Mouse (Mus musculus) heart, adult 9 months (tissue): ENCODE measurements around the gene Slc38a2.

Source experiments
- DNase-seq, 2 experiments: peaks; one replicate each; pipeline ENCODE4 v3.0.0; 2022; ENCODE audit warnings: low spot score in 2 of 2

Gene Slc38a2

DNA sequence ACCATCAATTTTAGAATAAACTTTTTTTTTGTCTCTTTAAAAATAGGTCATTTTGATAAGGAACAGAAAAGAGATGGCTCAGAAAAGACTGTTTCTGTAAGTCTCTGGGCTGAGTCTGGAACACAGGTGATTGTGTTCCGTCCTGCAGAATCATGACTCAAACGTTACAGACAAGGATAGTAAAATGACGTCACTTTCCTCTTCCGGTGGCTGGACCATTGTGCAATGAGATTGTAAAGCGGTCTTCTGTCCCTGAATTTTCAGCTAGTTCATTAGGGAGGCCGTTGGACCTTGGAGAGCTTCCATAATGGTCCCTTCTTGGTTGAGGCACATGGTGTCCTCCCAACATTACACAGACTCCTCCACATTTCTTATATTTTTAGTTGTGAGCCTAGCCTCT, 29.8 kb downstream of the Slc38a2 start:
- no peak for DNase-seq

DNA sequence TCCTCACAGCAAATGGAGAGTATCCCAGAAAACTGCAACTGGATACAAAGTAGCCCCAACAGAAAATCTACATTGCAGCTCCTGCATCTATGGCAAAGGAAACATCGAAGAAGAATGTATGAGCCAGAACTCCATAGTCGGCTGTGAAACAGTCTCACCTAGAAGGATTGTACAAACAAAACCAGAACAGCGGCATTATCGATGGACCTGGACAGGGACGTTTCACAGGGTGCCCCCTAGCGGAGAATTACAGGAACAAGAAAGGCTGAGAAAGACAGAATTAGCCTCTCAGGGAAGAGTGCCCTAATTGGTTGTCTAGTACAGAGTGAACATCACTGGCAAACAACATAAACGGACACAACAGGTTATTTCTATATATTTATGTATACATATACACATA, 32.9 kb downstream of the Slc38a2 start:
- DNase-seq = peak; percentile 36 to 66

DNA sequence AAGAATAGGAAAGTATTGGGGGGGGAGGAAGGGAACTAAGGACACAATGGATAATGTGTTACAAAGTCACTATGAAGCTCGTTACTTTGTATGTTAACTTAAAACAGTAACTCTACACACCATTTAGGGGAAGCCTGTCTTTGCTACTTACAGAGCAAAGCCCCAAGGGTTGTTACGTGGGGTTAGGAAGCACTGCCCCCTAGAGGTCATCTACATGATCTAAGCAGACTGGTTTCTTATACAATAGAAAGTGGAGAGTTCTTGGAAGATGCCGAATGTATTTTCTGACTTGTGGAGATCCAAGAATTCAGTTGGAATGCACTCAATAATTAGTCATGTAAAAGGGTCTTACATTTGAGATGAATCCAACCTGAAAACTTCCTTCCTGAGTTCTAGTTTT, 33.6 kb downstream of the Slc38a2 start:
- peak; percentile 51 to 82 for DNase-seq

- DNase-seq = no peak
Measured at GRCm38 (mm10) chr15:96660590-96661141, 38.9 kb downstream of the Slc38a2 start.

DNA sequence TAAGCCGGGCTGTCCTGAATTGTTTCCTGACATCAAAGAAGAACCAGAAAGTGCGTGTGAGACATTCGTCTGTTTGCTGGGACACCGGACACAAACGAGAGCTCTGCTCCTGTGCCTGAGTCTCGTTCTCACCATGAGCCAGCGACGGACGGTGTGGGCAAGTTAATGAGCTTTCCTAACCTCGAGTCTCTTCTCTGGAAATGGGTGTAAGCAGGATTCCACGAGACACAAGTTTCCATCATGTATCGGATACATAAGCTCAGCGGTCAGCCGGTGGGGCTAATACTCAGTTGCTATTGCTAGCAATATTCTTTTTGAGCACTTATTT, 41.3 kb downstream of the Slc38a2 start:
- DNase-seq = no peak

DNA sequence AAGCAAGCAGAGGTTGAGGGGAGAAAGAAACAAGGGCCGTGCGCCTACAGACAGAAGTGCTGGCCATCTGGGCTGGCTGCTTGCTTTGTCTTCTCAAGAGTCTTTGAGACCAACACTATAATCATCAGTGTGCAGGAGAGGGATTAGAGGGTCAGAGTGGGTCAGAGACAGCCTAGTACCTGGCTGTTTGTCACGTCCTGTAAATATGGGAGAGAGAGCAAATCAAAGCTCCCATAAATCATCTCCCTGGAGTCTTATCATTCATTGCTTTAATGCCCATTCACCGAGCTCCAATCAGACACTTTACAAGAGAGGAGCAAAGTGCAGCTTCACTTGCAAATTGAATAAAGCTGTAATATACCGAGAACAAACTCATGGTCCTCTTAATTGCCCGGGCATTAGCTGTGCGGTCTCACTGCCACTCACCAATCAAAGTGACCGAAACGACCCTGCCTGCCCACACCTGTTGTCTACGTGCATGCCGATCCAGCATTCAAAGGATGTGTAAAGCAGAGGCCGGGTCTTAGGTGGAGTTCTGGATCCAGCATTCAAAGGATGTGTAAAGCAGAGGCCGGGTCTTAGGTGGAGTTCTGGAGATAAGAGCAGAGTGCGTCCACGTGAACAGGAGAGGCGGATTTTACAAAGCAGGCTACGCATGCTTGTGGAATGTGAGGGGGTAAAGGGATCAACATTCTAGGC, 41.8 kb downstream of the Slc38a2 start:
- DNase-seq = no peak

DNA sequence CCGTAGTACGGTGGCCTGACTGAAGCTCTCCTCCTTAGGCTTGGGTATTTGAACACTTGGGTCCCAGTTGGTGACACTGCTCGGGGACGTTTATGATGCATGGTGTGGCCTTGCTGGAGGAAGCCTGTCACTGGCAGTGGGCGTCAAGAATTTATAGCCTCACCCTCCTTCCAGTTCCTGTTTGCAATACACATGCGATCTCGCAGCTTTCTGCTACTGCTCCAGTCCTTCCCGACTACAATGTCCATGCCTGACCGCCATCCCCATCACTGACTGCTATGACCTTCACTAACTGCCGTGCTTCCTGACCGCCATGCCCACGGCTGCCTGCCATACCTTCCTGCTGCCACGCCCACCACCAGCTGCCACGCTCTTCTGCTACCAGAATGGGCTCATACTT, 44.0 kb downstream of the Slc38a2 start:
- no peak for DNase-seq

DNA sequence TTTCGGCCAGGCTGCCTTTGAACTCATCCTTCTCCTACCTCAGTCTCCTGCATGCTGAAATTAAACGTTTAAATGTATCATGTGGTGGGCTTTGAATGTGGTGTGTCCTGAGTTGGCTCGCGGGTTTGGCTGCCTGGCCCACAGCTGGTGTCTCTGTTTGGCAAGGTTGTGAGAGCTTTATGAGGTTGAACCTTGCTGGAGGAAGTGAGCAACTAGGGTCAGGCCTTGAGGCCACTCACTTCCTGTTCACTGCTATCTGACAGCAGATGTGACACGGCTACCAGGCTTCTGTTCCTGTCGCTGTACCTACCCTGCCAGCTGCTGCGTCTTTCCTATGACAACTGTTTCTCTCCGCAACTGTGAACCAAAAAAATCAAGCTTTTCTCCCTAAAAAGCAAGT, 44.8 kb downstream of the Slc38a2 start:
- DNase-seq = peak in 1 of 2 experiments; percentile 29

GRCm38 (mm10) chr15:96653011-96653410, 46.5 kb downstream of the Slc38a2 start:
- DNase-seq = no peak

- no peak for DNase-seq
Measured at GRCm38 (mm10) chr15:96652531-96652930, 47.0 kb downstream of the Slc38a2 start.

- DNase-seq = no peak
Measured at GRCm38 (mm10) chr15:96647376-96647775, 52.2 kb downstream of the Slc38a2 start.

DNA sequence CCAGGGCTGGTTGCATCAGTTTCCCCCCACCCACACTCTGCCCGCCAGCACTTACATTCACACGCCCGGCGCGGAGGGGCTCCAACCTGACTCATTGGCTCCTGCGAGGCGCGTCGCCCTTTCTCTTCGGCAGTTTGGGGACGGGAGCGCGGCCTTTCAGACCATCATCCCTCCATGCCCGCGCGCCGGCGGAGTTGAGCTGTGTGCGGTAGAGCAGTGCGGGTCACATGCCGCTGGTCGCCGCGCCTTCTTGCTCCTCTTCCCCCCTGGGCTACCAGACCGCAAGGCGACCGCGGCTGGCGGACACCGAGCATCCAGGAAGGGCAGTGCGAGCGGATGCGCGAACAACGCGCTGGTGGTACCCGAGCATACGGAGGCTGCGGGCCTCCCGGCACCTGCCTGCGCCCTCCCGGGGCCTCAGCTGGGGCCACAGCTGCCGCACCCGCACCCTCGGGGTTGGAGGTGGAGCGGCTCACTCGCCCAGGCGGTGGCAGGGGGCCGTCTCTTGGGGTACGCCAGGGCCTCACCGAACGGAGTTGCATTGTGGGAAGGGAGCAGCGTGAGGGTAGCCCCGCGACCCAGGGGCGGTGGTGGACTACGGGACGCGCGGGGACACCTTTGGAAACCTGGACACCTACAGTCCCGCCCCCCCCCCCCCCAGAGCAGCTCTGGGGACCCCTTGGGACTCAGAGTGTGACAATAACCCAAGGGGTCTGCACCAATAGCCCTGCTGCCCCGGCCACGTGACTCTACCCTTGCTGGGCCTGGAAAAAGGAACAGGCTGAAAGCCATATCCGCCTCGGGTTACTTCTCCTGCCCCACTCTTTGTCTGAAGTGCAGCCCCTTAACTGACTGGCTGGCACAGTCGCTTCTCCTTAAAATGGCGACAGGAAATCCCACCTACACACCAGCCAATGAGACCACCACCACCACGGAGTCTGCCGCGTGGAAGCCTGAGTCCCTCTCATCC, 56.8 kb downstream of the Slc38a2 start, which contains the start of gene Slc38a1:
TSS of gene Slc38a1 (minus strand) at position 478 of the 970 bp plus-strand sequence.
- peak in 1 of 2 experiments; percentile 20 for DNase-seq

DNA sequence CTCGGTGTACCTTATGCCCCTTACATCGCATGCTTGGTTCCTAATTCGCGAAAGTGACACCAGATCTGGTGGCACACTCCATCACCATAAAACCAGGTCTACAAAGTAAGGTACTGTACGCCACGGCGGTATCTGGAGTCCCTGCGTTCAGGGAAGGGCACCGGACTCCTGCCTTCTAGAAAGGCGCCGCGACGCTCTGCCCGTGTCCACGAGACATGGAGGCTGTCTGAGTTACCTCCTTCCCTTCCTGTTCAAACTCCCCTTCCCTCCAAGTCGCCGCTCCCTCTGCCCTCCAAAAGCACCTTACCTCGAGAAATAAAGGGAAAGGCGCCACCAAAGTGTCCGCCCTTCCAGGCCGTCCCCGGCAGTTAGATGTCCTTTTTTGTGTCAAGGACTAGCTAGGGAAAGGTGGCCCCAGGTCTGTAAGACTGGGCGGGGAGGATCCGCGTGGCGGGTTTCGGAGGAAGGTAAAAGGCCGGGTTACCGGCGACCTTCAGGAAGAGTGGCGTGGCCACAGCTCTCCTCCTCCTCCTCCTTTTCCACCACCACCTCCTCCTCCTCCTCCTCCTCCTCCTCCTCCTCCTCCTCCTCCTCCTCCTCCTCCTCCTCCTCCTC, 57.6 kb downstream of the Slc38a2 start:
- DNase-seq = no peak

DNA sequence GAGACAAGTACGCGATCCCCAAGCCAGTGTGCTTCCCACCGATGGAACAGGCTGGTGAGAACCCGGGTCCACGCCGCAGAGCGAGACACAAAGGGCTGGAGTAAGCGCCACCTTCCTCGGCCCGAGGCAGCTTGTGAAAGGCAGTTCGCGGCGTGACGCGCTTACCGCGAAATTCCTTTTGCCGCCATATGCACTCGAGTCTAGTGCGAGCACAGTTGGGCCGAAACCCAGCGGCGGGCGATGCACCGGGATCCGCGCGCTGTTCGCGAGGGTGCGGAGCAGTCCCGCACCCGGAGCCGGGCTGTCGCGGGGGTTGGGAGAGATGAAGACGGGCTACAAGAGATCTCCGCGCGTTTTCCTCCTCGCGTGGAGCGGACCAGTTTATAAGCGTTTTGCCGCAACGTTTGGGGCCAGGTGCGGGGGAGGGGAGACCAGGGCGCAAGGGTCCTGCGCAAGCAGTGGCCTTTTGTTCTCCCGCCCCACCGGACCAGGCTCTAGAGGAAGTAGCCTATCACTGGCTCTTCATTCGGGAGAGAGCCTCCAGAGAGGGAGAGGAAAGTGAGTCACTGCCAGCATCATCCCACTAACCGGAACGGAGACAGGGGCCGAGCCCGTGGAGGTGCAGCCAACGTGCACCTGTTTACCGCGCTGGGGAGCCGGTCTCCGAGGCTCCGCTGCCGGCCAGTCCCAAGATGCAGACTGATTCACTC, 58.3 kb downstream of the Slc38a2 start:
- peak in 1 of 2 experiments; percentile 23 for DNase-seq

GRCm38 (mm10) chr15:96640291-96640985, 59.1 kb downstream of the Slc38a2 start:
- no peak for DNase-seq

DNA sequence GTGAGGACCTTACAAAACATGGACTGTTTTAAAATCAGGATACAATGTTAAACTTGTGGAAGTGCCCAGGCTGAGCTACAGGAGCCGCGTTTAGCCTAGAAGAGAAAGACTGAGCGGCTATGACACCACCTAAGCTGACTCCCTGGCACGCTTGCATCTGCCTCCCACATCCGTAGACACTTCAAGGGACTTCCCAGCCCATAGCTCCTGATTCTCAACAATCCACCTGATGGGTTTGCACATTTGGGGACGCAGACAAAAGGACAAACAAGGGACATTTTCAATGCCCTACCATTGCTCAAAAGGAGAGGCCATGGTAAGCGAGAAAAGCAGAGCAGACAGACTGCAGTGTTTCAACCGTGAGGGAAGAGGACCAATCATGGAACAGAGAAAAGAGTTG, 59.9 kb downstream of the Slc38a2 start:
- DNase-seq = no peak

GRCm38 (mm10) chr15:96638656-96639055, 60.9 kb downstream of the Slc38a2 start:
- no peak for DNase-seq

DNA sequence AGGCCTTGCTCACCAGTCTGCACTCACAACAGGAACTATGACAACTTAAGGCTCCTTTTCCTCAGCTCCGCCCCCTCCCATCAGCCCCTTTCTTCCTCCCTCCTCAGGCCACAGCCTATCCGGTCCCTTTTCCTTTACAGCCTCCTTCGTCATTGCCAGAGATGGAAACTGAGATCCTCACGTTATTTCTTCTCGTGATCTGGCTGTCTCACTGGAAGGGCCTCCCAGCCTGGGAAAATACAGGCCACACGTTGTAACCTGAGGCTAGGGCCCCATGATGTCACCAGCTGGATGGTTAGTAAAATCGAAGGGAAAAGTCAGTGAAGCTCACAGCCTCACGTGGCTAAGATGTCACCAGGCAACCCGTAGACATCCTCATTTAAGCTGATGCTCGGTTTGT, 61.4 kb downstream of the Slc38a2 start:
- peak; percentile 32 for DNase-seq
